Mouse (Mus musculus): ENCODE data around the gene Dao. TPM values are rescaled to one million over a fixed set of nuclear protein-coding genes. Genes with fewer than 3 reads are reported as not detected.

Dao gene
- polyA plus RNA-seq, 1 experiment from 2014 or later, result not detected

- 56% methylated on average over 5 of the region's 5 CpGs for WGBS (ENCODE audit: insufficient replicate concordance)
Measured at GRCm38 (mm10) chr5:113999382-113999781, 4.1 kb upstream of the Dao start.

GRCm38 (mm10) chr5:114004573-114004972, 1.1 kb downstream of the Dao start:
- 78% methylated on average over 11 of the region's 11 CpGs for WGBS (ENCODE audit: insufficient replicate concordance)
- Histone ChIP-seq H3K9me3 (replicated peaks; ENCODE audit: control insufficient read depth, low read length) (no peaks in the 10 kb centered on the region), H3K36me3 (ENCODE audit: control insufficient read depth, insufficient read depth, low read length) (no peaks in the 10 kb centered on the region), H3K4me2 (no peak overlapping the region), H3K9ac (ENCODE audit: low read depth, low read length) (no peak overlapping the region), H3K4me1 (ENCODE audit: control insufficient read depth, insufficient read depth, low read length) (no peaks in the 10 kb centered on the region), H3K27me3 (ENCODE audit: control insufficient read depth, insufficient read depth, low read length) (peaks cover 2% of the 10 kb centered on the region; the same call in 1 of the 2 replicates), H3K4me3 (ENCODE audit: low read depth, low read length) (no peak overlapping the region), H3K27ac (ENCODE audit: low read depth, low read length) (no peak overlapping the region)
- no peak for ATAC-seq (replicated peaks; ENCODE audit: insufficient number of reproducible peaks, low FRiP score, low TSS enrichment)

More at GRCm38 (mm10) chr5:113999382-113999781, 4.1 kb upstream of the Dao start:
- H3K36me3 ChIP-seq (ENCODE audit: control insufficient read depth, insufficient read depth, low read length), result no peaks in the 10 kb centered on the region
- H3K9ac ChIP-seq (ENCODE audit: low read depth, low read length), result no peak overlapping the region
- H3K27ac ChIP-seq (ENCODE audit: low read depth, low read length), result no peak overlapping the region
- 0 out of 2 replicates have a peak, but pooled peaks cover 4% of the 10 kb centered on the region for H3K4me1 ChIP-seq (ENCODE audit: control insufficient read depth, insufficient read depth, low read length)
- no peak overlapping the region for H3K4me2 ChIP-seq
- H3K27me3 ChIP-seq (ENCODE audit: control insufficient read depth, insufficient read depth, low read length), result peaks cover 2% of the 10 kb centered on the region; the same call in 1 of the 2 replicates
- H3K9me3 ChIP-seq (replicated peaks; ENCODE audit: control insufficient read depth, low read length), result no peaks in the 10 kb centered on the region
- no peak for ATAC-seq (replicated peaks; ENCODE audit: insufficient number of reproducible peaks, low FRiP score, low TSS enrichment)
- H3K4me3 ChIP-seq (ENCODE audit: low read depth, low read length), result no peak overlapping the region

- Histone ChIP-seq H3K4me2 (no peak overlapping the region), H3K9me3 (replicated peaks; ENCODE audit: control insufficient read depth, low read length) (no peaks in the 10 kb centered on the region), H3K36me3 (ENCODE audit: control insufficient read depth, insufficient read depth, low read length) (no peaks in the 10 kb centered on the region), H3K27me3 (ENCODE audit: control insufficient read depth, insufficient read depth, low read length) (peaks cover 2% of the 10 kb centered on the region; the same call in 1 of the 2 replicates), H3K9ac (ENCODE audit: low read depth, low read length) (no peak overlapping the region), H3K4me3 (ENCODE audit: low read depth, low read length) (no peak overlapping the region), H3K4me1 (ENCODE audit: control insufficient read depth, insufficient read depth, low read length) (no peaks in the 10 kb centered on the region), H3K27ac (ENCODE audit: low read depth, low read length) (no peak overlapping the region)
- WGBS (ENCODE audit: insufficient replicate concordance), result 80% methylated on average over 5 of the region's 5 CpGs
- no peak for ATAC-seq (replicated peaks; ENCODE audit: insufficient number of reproducible peaks, low FRiP score, low TSS enrichment)
Measured at GRCm38 (mm10) chr5:114005100-114005499, 1.6 kb downstream of the Dao start.

GRCm38 (mm10) chr5:114006974-114007373, 3.5 kb downstream of the Dao start:
- Histone ChIP-seq H3K27me3 (ENCODE audit: control insufficient read depth, insufficient read depth, low read length) (peaks cover 2% of the 10 kb centered on the region; the same call in 1 of the 2 replicates), H3K9ac (ENCODE audit: low read depth, low read length) (no peak overlapping the region), H3K36me3 (ENCODE audit: control insufficient read depth, insufficient read depth, low read length) (no peaks in the 10 kb centered on the region), H3K4me1 (ENCODE audit: control insufficient read depth, insufficient read depth, low read length) (no peaks in the 10 kb centered on the region), H3K4me3 (ENCODE audit: low read depth, low read length) (no peak overlapping the region), H3K27ac (ENCODE audit: low read depth, low read length) (no peak overlapping the region), H3K9me3 (replicated peaks; ENCODE audit: control insufficient read depth, low read length) (no peaks in the 10 kb centered on the region), H3K4me2 (no peak overlapping the region)
- 73% methylated on average over 4 of the region's 4 CpGs for WGBS (ENCODE audit: insufficient replicate concordance)
- ATAC-seq (replicated peaks; ENCODE audit: insufficient number of reproducible peaks, low FRiP score, low TSS enrichment), result no peak

- Histone ChIP-seq H3K27ac (ENCODE audit: low read depth, low read length) (no peak overlapping the region), H3K4me1 (ENCODE audit: control insufficient read depth, insufficient read depth, low read length) (no peaks in the 10 kb centered on the region), H3K9me3 (replicated peaks; ENCODE audit: control insufficient read depth, low read length) (no peaks in the 10 kb centered on the region), H3K27me3 (ENCODE audit: control insufficient read depth, insufficient read depth, low read length) (peaks cover 2% of the 10 kb centered on the region; the same call in 1 of the 2 replicates), H3K4me2 (no peak overlapping the region), H3K4me3 (ENCODE audit: low read depth, low read length) (no peak overlapping the region), H3K36me3 (ENCODE audit: control insufficient read depth, insufficient read depth, low read length) (no peaks in the 10 kb centered on the region), H3K9ac (ENCODE audit: low read depth, low read length) (no peak overlapping the region)
- 74% methylated on average over 12 of the region's 12 CpGs for WGBS (ENCODE audit: insufficient replicate concordance)
- no peak for ATAC-seq (replicated peaks; ENCODE audit: insufficient number of reproducible peaks, low FRiP score, low TSS enrichment)
Measured at GRCm38 (mm10) chr5:114007753-114008453, 4.4 kb downstream of the Dao start.

- Histone ChIP-seq H3K4me3 (ENCODE audit: low read depth, low read length) (no peak overlapping the region), H3K9me3 (replicated peaks; ENCODE audit: control insufficient read depth, low read length) (no peaks in the 10 kb centered on the region), H3K4me1 (ENCODE audit: control insufficient read depth, insufficient read depth, low read length) (no peaks in the 10 kb centered on the region), H3K4me2 (no peak overlapping the region), H3K27ac (ENCODE audit: low read depth, low read length) (no peak overlapping the region), H3K27me3 (ENCODE audit: control insufficient read depth, insufficient read depth, low read length) (peaks cover 2% of the 10 kb centered on the region; the same call in 1 of the 2 replicates), H3K36me3 (ENCODE audit: control insufficient read depth, insufficient read depth, low read length) (no peaks in the 10 kb centered on the region), H3K9ac (ENCODE audit: low read depth, low read length) (no peak overlapping the region)
- 58% methylated on average over 4 of the region's 4 CpGs for WGBS (ENCODE audit: insufficient replicate concordance)
- ATAC-seq (replicated peaks; ENCODE audit: insufficient number of reproducible peaks, low FRiP score, low TSS enrichment), result no peak
Measured at GRCm38 (mm10) chr5:114009049-114009448, 5.5 kb downstream of the Dao start.

GRCm38 (mm10) chr5:114015121-114015520, 11.6 kb downstream of the Dao start:
- 60% methylated on average over 7 of the region's 7 CpGs for WGBS (ENCODE audit: insufficient replicate concordance)
- no peaks in the 10 kb centered on the region for H3K27me3 ChIP-seq (ENCODE audit: control insufficient read depth, insufficient read depth, low read length)
- no peak overlapping the region for H3K27ac ChIP-seq (ENCODE audit: low read depth, low read length)
- no peaks in the 10 kb centered on the region for H3K4me1 ChIP-seq (ENCODE audit: control insufficient read depth, insufficient read depth, low read length)
- no peaks in the 10 kb centered on the region for H3K36me3 ChIP-seq (ENCODE audit: control insufficient read depth, insufficient read depth, low read length)
- ATAC-seq (replicated peaks; ENCODE audit: insufficient number of reproducible peaks, low FRiP score, low TSS enrichment), result no peak
- no peak overlapping the region for H3K4me2 ChIP-seq
- no peak overlapping the region for H3K4me3 ChIP-seq (ENCODE audit: low read depth, low read length)
- no peak overlapping the region for H3K9ac ChIP-seq (ENCODE audit: low read depth, low read length)
- no peaks in the 10 kb centered on the region for H3K9me3 ChIP-seq (replicated peaks; ENCODE audit: control insufficient read depth, low read length)

- Histone ChIP-seq H3K4me3 (ENCODE audit: low read depth, low read length) (no peak overlapping the region), H3K27ac (ENCODE audit: low read depth, low read length) (no peak overlapping the region), H3K9me3 (replicated peaks; ENCODE audit: control insufficient read depth, low read length) (no peaks in the 10 kb centered on the region), H3K4me1 (ENCODE audit: control insufficient read depth, insufficient read depth, low read length) (no peaks in the 10 kb centered on the region), H3K36me3 (ENCODE audit: control insufficient read depth, insufficient read depth, low read length) (no peaks in the 10 kb centered on the region), H3K4me2 (no peak overlapping the region), H3K9ac (ENCODE audit: low read depth, low read length) (no peak overlapping the region), H3K27me3 (ENCODE audit: control insufficient read depth, insufficient read depth, low read length) (peaks cover 4% of the 10 kb centered on the region; the same call in 1 of the 2 replicates)
- 51% methylated on average over 6 of the region's 6 CpGs for WGBS (ENCODE audit: insufficient replicate concordance)
- ATAC-seq (replicated peaks; ENCODE audit: insufficient number of reproducible peaks, low FRiP score, low TSS enrichment), result no peak
Measured at GRCm38 (mm10) chr5:114024390-114024789, 20.9 kb downstream of the Dao start.

GRCm38 (mm10) chr5:114024885-114025284, 21.4 kb downstream of the Dao start:
- Histone ChIP-seq H3K9ac (ENCODE audit: low read depth, low read length) (no peak overlapping the region), H3K9me3 (replicated peaks; ENCODE audit: control insufficient read depth, low read length) (no peaks in the 10 kb centered on the region), H3K27me3 (ENCODE audit: control insufficient read depth, insufficient read depth, low read length) (peaks cover 4% of the 10 kb centered on the region; the same call in 1 of the 2 replicates), H3K27ac (ENCODE audit: low read depth, low read length) (no peak overlapping the region), H3K36me3 (ENCODE audit: control insufficient read depth, insufficient read depth, low read length) (no peaks in the 10 kb centered on the region), H3K4me1 (ENCODE audit: control insufficient read depth, insufficient read depth, low read length) (no peaks in the 10 kb centered on the region), H3K4me3 (ENCODE audit: low read depth, low read length) (no peak overlapping the region), H3K4me2 (no peak overlapping the region)
- ATAC-seq (replicated peaks; ENCODE audit: insufficient number of reproducible peaks, low FRiP score, low TSS enrichment), result no peak
- WGBS (ENCODE audit: insufficient replicate concordance), result 19% methylated on average over 7 of the region's 10 CpGs

Data from heart, embryonic 11.5 days (tissue).